Mouse (Mus musculus) lung, postnatal 36 days (tissue): Measurements from ENCODE around the gene Ascl3.
A peak's percentile ranks its signal among the peaks of the same experiment; 100 is the strongest.

Experiments
- DNase-seq: peaks from one replicate; pipeline ENCODE4 v3.0.0; 2022; ENCODE audit warnings: mixed read lengths

Gene Ascl3

GRCm38 (mm10) chr7:109731626-109732025, at the start of gene Ascl3:
Ascl3 (minus strand) TSS chr7:109731726.
- no peak for DNase-seq

- no peak for DNase-seq
Observed at GRCm38 (mm10) chr7:109781087-109781469, 49.6 kb upstream of the Ascl3 start.

- no peak for DNase-seq
Observed at GRCm38 (mm10) chr7:109772251-109772650, 40.7 kb upstream of the Ascl3 start.

GRCm38 (mm10) chr7:109768699-109769383, 37.3 kb upstream of the Ascl3 start:
- no peak for DNase-seq

- no peak for DNase-seq
Observed at GRCm38 (mm10) chr7:109767575-109768350, 36.2 kb upstream of the Ascl3 start.

GRCm38 (mm10) chr7:109764009-109764408, 32.5 kb upstream of the Ascl3 start:
- no peak for DNase-seq

GRCm38 (mm10) chr7:109756291-109756690, 24.8 kb upstream of the Ascl3 start:
- no peak for DNase-seq

GRCm38 (mm10) chr7:109754034-109754433, 22.5 kb upstream of the Ascl3 start:
- DNase-seq = no peak

GRCm38 (mm10) chr7:109752008-109752925, 20.7 kb upstream of the Ascl3 start, which contains the start of gene Tmem9b:
Tmem9b (minus strand) TSS chr7:109752875.
- peak; percentile 85 for DNase-seq

- DNase-seq = no peak
Observed at GRCm38 (mm10) chr7:109751427-109752007, 20.0 kb upstream of the Ascl3 start.

GRCm38 (mm10) chr7:109747747-109748146, 16.2 kb upstream of the Ascl3 start:
- no peak for DNase-seq

GRCm38 (mm10) chr7:109741703-109742102, 10.2 kb upstream of the Ascl3 start:
- DNase-seq = no peak

- no peak for DNase-seq
Observed at GRCm38 (mm10) chr7:109741060-109741459, 9.5 kb upstream of the Ascl3 start.

- DNase-seq = peak; percentile 52
Observed at GRCm38 (mm10) chr7:109739822-109740370, 8.4 kb upstream of the Ascl3 start.

- no peak for DNase-seq
Observed at GRCm38 (mm10) chr7:109734806-109735205, 3.3 kb upstream of the Ascl3 start.

GRCm38 (mm10) chr7:109723697-109724096, 7.8 kb downstream of the Ascl3 start, which contains the start of gene BC051019:
BC051019 (minus strand) TSS chr7:109723850.
- peak; percentile 43 for DNase-seq

GRCm38 (mm10) chr7:109723114-109723513, 8.4 kb downstream of the Ascl3 start:
- no peak for DNase-seq

- peak; percentile 30 for DNase-seq
Observed at GRCm38 (mm10) chr7:109722618-109723017, 8.9 kb downstream of the Ascl3 start.

GRCm38 (mm10) chr7:109719286-109719685, 12.2 kb downstream of the Ascl3 start:
- peak; percentile 77 for DNase-seq

- DNase-seq = no peak
Observed at GRCm38 (mm10) chr7:109713434-109713982, 18.0 kb downstream of the Ascl3 start.

GRCm38 (mm10) chr7:109712198-109712597, 19.3 kb downstream of the Ascl3 start:
- DNase-seq = no peak

GRCm38 (mm10) chr7:109710069-109710468, 21.5 kb downstream of the Ascl3 start:
- no peak for DNase-seq
